Mouse (Mus musculus): Measurements from ENCODE around the gene Nphp3. TPM values are rescaled to one million over a fixed set of nuclear protein-coding genes. Genes with fewer than 3 reads are reported as not detected.

Nphp3 gene
- polyA plus RNA-seq, 1 experiment from 2014 or later, result 5.4 TPM

DNA sequence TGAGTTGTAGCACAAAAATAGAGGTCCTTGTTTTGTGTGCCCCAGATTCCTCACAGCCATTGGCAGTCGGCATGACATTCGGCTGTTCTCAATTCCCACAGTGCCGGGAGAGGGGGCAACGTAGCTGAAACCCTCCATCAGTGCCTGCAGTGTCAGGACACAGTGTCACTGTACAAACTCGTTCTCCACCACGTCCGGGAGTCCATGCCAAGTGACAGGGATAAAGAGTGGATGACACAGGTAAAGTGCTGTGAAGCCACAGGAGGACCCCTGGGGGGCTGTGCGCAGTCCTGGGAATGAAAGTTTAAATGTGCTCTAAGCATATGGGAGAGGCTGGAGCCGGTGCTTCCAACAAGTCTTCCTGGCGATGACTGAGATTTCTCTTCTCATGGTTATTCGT, 27.5 kb downstream of the Nphp3 start:
- Histone ChIP-seq H3K27me3 (ENCODE audit: control insufficient read depth, insufficient read depth, low read length) (no peaks in the 10 kb centered on the region), H3K36me3 (ENCODE audit: control insufficient read depth, insufficient read depth, low read length) (no peaks in the 10 kb centered on the region; the same call in 1 of the 2 replicates), H3K27ac (ENCODE audit: low read depth, low read length) (no peak overlapping the region), H3K4me1 (ENCODE audit: control insufficient read depth, insufficient read depth, low read length) (no peaks in the 10 kb centered on the region), H3K9me3 (ENCODE audit: control insufficient read depth, low read length) (no peaks in the 10 kb centered on the region), H3K4me2 (ENCODE audit: low read depth) (no peak overlapping the region), H3K9ac (ENCODE audit: low read length) (no peak overlapping the region), H3K4me3 (ENCODE audit: low read depth, low read length) (no peak overlapping the region)
- DNase-seq (ENCODE audit: low spot score) (no peak), ATAC-seq (ENCODE audit: insufficient read depth, low FRiP score, low TSS enrichment) (no peak)
- 94% methylated on average over 11 of the region's 11 CpGs for WGBS

DNA sequence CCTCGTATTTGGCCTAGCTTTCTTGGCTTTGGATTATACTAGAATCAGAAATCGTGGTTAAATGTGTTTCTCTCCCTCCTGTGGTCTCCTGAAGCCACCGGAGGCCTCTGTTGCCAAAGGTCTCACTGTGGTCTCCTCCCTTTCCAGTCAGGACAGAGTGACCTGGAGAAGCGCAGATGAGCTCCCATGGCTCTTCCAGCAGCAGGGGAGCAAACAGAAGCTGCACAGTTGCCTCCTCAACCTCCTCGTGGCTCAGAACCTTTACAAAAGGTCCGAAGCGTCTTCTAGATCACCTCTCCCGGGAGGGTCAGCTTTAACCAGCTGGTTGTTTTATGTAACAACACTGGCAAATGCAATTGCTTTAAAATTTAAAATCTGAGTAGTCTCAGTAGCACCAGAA, 31.9 kb downstream of the Nphp3 start:
- no peak for DNase-seq (ENCODE audit: low spot score)
- H3K9me3 ChIP-seq (ENCODE audit: control insufficient read depth, low read length), result no peaks in the 10 kb centered on the region
- H3K9ac ChIP-seq (ENCODE audit: low read length), result no peak overlapping the region
- H3K4me3 ChIP-seq (ENCODE audit: low read depth, low read length), result no peak overlapping the region
- H3K4me1 ChIP-seq (ENCODE audit: control insufficient read depth, insufficient read depth, low read length), result no peaks in the 10 kb centered on the region
- H3K36me3 ChIP-seq (ENCODE audit: control insufficient read depth, insufficient read depth, low read length), result no peaks in the 10 kb centered on the region; the same call in 1 of the 2 replicates
- ATAC-seq (ENCODE audit: insufficient read depth, low FRiP score, low TSS enrichment), result no peak
- no peak overlapping the region for H3K4me2 ChIP-seq (ENCODE audit: low read depth)
- H3K27ac ChIP-seq (ENCODE audit: low read depth, low read length), result no peak overlapping the region
- 84% methylated on average over 8 of the region's 8 CpGs for WGBS
- no peaks in the 10 kb centered on the region for H3K27me3 ChIP-seq (ENCODE audit: control insufficient read depth, insufficient read depth, low read length)

DNA sequence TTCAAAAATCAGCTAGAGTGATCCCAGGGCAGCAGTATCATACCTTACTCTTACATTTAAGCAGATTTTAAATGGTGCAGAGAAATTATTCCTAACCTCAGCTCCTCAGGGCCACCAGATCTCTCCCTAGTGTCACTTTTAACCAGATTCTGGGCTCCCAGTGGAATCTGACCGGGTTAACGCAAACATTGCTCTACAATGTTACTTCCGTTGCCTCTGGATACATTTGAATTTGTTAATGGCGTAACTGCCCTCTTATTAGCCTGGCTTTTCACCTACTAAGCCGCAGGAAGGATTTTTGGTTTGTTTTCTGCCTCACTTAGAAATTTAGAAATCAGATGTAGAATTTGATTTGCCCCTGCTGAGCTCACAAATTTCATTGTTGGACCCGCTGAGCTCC, 32.4 kb downstream of the Nphp3 start:
- 73% methylated on average over 6 of the region's 6 CpGs for WGBS
- Histone ChIP-seq H3K4me1 (ENCODE audit: control insufficient read depth, insufficient read depth, low read length) (no peaks in the 10 kb centered on the region), H3K27ac (ENCODE audit: low read depth, low read length) (no peak overlapping the region), H3K9me3 (ENCODE audit: control insufficient read depth, low read length) (no peaks in the 10 kb centered on the region), H3K4me3 (ENCODE audit: low read depth, low read length) (no peak overlapping the region), H3K4me2 (ENCODE audit: low read depth) (no peak overlapping the region), H3K27me3 (ENCODE audit: control insufficient read depth, insufficient read depth, low read length) (no peaks in the 10 kb centered on the region), H3K9ac (ENCODE audit: low read length) (no peak overlapping the region), H3K36me3 (ENCODE audit: control insufficient read depth, insufficient read depth, low read length) (no peaks in the 10 kb centered on the region; the same call in 1 of the 2 replicates)
- ATAC-seq (ENCODE audit: insufficient read depth, low FRiP score, low TSS enrichment) (no peak), DNase-seq (ENCODE audit: low spot score) (no peak)

DNA sequence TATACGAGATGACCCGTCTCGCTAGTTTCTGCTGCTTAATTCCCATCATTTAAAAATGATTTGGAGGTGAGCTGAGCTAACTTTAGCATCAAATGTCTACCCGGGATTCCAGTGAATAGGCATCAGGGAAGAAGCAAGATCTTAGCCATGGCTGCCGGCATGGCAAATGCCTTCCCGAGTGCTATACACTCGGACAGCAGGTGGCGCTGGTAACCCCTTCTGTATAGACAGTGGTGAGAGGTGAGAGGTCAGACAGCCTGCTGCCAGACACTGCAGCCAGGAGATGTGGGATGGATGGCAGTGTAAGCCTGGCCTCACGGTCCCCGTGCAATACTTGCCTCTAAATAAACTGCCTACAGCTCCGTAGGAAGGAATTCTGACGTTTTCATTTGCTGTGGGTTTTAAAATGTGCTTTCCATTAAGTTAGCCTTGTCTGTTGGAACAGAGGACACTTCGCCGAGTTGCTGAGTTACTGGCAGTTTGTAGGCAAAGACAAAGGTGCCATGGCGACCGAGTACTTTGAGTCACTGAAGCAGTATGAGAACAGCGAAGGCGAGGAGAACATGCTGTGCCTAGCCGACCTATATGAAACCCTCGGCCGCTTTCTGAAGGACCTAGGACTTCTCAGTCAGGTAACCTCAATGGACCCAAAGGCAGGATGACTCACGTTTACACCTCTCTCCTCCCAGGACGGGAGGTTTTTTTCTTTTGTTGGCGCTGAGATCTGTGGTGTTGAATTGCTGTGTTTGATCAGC, 33.1 kb downstream of the Nphp3 start:
- 50% methylated on average over 24 of the region's 24 CpGs for WGBS
- no peak for ATAC-seq (ENCODE audit: insufficient read depth, low FRiP score, low TSS enrichment)
- H3K27ac ChIP-seq (ENCODE audit: low read depth, low read length), result no peak overlapping the region

DNA sequence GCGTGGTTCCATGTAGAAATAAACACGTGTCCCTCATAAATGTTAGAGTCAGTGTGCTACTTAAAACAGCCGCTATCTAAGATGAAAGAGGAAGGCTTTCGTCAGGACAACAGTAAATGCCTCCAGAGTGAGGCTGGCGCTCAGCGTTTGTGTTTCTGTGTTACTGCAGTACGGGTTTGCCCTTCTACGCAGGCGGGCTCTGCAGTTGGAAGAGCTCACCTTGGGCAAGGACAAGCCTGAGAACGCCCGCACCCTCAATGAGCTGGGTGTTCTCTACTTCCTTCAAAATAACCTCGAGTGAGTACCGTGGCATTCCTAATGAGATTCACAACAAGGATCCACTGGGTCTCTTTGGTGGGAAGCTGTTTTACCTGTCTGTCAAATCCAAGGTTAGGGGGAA, 35.9 kb downstream of the Nphp3 start:
- H3K27me3 ChIP-seq (ENCODE audit: control insufficient read depth, insufficient read depth, low read length), result no peaks in the 10 kb centered on the region
- H3K4me3 ChIP-seq (ENCODE audit: low read depth, low read length), result no peak overlapping the region
- H3K9ac ChIP-seq (ENCODE audit: low read length), result no peak overlapping the region
- H3K36me3 ChIP-seq (ENCODE audit: control insufficient read depth, insufficient read depth, low read length), result no peaks in the 10 kb centered on the region
- ATAC-seq (ENCODE audit: insufficient read depth, low FRiP score, low TSS enrichment), result no peak
- H3K4me2 ChIP-seq (ENCODE audit: low read depth), result no peak overlapping the region
- H3K9me3 ChIP-seq (ENCODE audit: control insufficient read depth, low read length), result no peaks in the 10 kb centered on the region
- DNase-seq (ENCODE audit: low spot score), result no peak
- H3K4me1 ChIP-seq (ENCODE audit: control insufficient read depth, insufficient read depth, low read length), result no peaks in the 10 kb centered on the region
- 92% methylated on average over 13 of the region's 13 CpGs for WGBS
- no peak overlapping the region for H3K27ac ChIP-seq (ENCODE audit: low read depth, low read length)

More for the DNA sequence above, 33.1 kb downstream of the Nphp3 start:
- Histone ChIP-seq H3K9ac (ENCODE audit: low read length) (no peak overlapping the region), H3K4me1 (ENCODE audit: control insufficient read depth, insufficient read depth, low read length) (no peaks in the 10 kb centered on the region), H3K27me3 (ENCODE audit: control insufficient read depth, insufficient read depth, low read length) (no peaks in the 10 kb centered on the region), H3K36me3 (ENCODE audit: control insufficient read depth, insufficient read depth, low read length) (no peaks in the 10 kb centered on the region; the same call in 1 of the 2 replicates), H3K4me2 (ENCODE audit: low read depth) (no peak overlapping the region), H3K9me3 (ENCODE audit: control insufficient read depth, low read length) (no peaks in the 10 kb centered on the region), H3K4me3 (ENCODE audit: low read depth, low read length) (no peak overlapping the region)
- peak; percentile 81 for DNase-seq (ENCODE audit: low spot score)

DNA sequence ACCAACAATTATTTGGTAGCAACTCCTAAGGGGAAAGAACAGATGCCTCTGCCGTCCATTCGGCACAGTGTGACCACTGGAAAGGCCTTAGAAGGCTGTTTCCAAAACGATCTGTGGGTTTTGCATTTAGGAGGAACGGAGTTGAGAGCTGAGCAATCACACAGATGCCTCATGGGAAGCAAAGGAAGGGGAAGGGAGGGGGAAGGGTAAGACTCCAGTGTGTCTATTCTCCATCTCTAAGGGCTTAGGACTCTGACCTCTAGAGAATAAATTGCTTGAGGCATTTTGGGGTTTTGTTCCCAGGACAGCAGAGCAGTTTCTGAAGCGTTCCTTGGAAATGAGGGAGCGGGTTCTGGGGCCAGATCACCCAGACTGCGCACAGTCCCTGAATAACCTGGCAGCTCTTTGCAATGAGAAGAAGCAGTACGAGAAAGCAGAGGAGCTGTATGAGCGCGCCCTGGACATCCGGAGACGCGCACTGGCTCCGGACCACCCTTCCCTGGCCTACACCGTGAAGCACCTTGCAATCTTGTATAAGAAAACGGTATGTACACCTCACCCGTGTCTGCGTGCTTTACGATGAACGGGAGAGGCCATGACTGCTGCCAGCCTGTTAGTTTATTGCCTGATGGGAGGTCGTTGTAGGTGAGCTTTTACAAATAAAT, 36.8 kb downstream of the Nphp3 start:
- 93% methylated on average over 21 of the region's 21 CpGs for WGBS
- Histone ChIP-seq H3K9ac (ENCODE audit: low read length) (no peak overlapping the region), H3K9me3 (ENCODE audit: control insufficient read depth, low read length) (no peaks in the 10 kb centered on the region), H3K4me2 (ENCODE audit: low read depth) (no peak overlapping the region), H3K36me3 (ENCODE audit: control insufficient read depth, insufficient read depth, low read length) (no peaks in the 10 kb centered on the region), H3K4me3 (ENCODE audit: low read depth, low read length) (no peak overlapping the region), H3K27me3 (ENCODE audit: control insufficient read depth, insufficient read depth, low read length) (no peaks in the 10 kb centered on the region), H3K4me1 (ENCODE audit: control insufficient read depth, insufficient read depth, low read length) (no peaks in the 10 kb centered on the region), H3K27ac (ENCODE audit: low read depth, low read length) (no peak overlapping the region)
- no peak for ATAC-seq (ENCODE audit: insufficient read depth, low FRiP score, low TSS enrichment)
- no peak for DNase-seq (ENCODE audit: low spot score)

DNA sequence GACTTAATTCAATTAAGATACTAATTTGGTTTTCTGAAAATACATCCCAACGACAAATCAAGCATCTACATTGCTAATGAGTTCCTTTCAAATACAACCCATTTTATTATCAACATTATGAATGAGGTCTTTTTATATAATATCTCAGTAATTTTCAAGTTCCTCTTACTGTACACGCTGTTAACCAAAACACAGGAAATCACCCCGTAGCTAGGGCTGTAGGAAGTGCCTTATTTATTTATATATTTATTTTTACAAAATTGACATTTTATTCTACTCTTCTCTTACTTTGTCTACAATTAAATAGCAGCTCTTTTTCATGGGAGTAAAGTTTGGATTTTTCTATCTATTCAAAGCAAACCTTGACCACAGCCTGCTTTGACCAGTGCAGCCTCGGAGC, 37.4 kb downstream of the Nphp3 start:
- H3K27me3 ChIP-seq (ENCODE audit: control insufficient read depth, insufficient read depth, low read length), result no peaks in the 10 kb centered on the region
- no peak overlapping the region for H3K4me3 ChIP-seq (ENCODE audit: low read depth, low read length)
- H3K4me1 ChIP-seq (ENCODE audit: control insufficient read depth, insufficient read depth, low read length), result no peaks in the 10 kb centered on the region
- H3K9me3 ChIP-seq (ENCODE audit: control insufficient read depth, low read length), result no peaks in the 10 kb centered on the region
- no peak overlapping the region for H3K4me2 ChIP-seq (ENCODE audit: low read depth)
- WGBS, result 90% methylated on average over 4 of the region's 4 CpGs
- DNase-seq (ENCODE audit: low spot score) (no peak), ATAC-seq (ENCODE audit: insufficient read depth, low FRiP score, low TSS enrichment) (no peak)
- H3K27ac ChIP-seq (ENCODE audit: low read depth, low read length), result no peak overlapping the region
- no peak overlapping the region for H3K9ac ChIP-seq (ENCODE audit: low read length)
- H3K36me3 ChIP-seq (ENCODE audit: control insufficient read depth, insufficient read depth, low read length), result no peaks in the 10 kb centered on the region

DNA sequence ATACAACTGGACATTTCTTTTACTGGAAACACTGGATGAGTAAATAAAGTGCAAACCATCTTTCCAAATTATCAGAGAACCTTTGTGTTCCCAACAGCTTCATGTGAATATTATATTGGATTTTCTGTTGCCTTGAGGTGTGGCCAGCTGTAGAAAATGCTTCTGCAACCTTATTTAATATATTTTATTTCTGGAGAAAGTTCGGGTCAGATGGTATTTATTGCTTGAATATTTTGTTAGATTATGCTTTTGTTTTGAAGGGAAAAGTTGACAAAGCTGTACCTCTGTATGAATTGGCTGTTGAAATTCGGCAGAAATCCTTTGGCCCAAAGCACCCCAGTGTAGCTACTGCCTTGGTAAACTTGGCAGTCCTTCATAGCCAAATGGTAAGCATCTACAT, 38.0 kb downstream of the Nphp3 start, which contains the start of gene Gm28305:
TSS of gene Gm28305 (plus strand) at position 301 of the 400 bp plus-strand sequence.
- ATAC-seq (ENCODE audit: insufficient read depth, low FRiP score, low TSS enrichment) (no peak), DNase-seq (ENCODE audit: low spot score) (no peak)
- no peaks in the 10 kb centered on the region for H3K9me3 ChIP-seq (ENCODE audit: control insufficient read depth, low read length)
- no peak within 1 kb of the TSS for H3K4me2 ChIP-seq (ENCODE audit: low read depth)
- no peaks in the 10 kb centered on the region for H3K27me3 ChIP-seq (ENCODE audit: control insufficient read depth, insufficient read depth, low read length)
- H3K36me3 ChIP-seq (ENCODE audit: control insufficient read depth, insufficient read depth, low read length), result no peaks in the 10 kb centered on the region
- 69% methylated on average over 2 of the region's 2 CpGs for WGBS
- no peak within 1 kb of the TSS for H3K4me3 ChIP-seq (ENCODE audit: low read depth, low read length)
- H3K9ac ChIP-seq (ENCODE audit: low read length), result no peak within 1 kb of the TSS
- H3K4me1 ChIP-seq (ENCODE audit: control insufficient read depth, insufficient read depth, low read length), result no peaks in the 10 kb centered on the region
- H3K27ac ChIP-seq (ENCODE audit: low read depth, low read length), result no peak within 1 kb of the TSS

DNA sequence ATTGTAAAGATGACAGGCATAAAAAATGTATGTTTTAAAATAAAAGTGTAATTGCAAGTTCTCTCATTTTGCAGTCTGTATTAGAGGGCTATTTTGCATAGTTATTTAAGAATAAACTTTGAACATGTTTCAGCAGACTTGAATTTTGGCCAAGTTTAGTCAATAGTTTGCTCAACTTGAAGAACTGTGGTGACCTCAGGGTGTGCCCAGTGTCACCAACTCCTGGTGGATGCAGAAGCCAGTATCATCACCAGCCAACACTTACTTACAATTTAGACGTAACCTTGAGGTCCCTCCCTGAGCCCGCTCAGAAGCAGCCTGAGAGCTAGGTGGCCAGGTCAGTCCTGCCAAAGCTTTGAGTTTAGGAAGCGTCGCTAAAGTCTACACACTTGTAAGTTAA, 41.3 kb downstream of the Nphp3 start:
- Histone ChIP-seq H3K9ac (ENCODE audit: low read length) (no peak overlapping the region), H3K4me1 (ENCODE audit: control insufficient read depth, insufficient read depth, low read length) (no peaks in the 10 kb centered on the region), H3K4me3 (ENCODE audit: low read depth, low read length) (no peak overlapping the region), H3K27ac (ENCODE audit: low read depth, low read length) (no peak overlapping the region), H3K9me3 (ENCODE audit: control insufficient read depth, low read length) (no peaks in the 10 kb centered on the region), H3K36me3 (ENCODE audit: control insufficient read depth, insufficient read depth, low read length) (peaks cover 2% of the 10 kb centered on the region; the same call in 1 of the 2 replicates), H3K4me2 (ENCODE audit: low read depth) (no peak overlapping the region), H3K27me3 (ENCODE audit: control insufficient read depth, insufficient read depth, low read length) (no peaks in the 10 kb centered on the region)
- no peak for ATAC-seq (ENCODE audit: insufficient read depth, low FRiP score, low TSS enrichment)
- no peak for DNase-seq (ENCODE audit: low spot score)
- 87% methylated on average over 4 of the region's 4 CpGs for WGBS
